Mouse (Mus musculus): ENCODE measurements around the gene Gm20896. TPM values are rescaled to one million over a fixed set of nuclear protein-coding genes. Genes with fewer than 3 reads are reported as not detected.
"Not testable (repeated sequence)": the region's sequence is repeated elsewhere in the genome, so short reads cannot be mapped to it uniquely, and the experiment has no call there.

The Gm20896 gene
- not detected for total RNA-seq (2021)
- long read RNA-seq, experiment 1 = 0 reads
- long read RNA-seq, experiment 2 = 0 reads

DNA sequence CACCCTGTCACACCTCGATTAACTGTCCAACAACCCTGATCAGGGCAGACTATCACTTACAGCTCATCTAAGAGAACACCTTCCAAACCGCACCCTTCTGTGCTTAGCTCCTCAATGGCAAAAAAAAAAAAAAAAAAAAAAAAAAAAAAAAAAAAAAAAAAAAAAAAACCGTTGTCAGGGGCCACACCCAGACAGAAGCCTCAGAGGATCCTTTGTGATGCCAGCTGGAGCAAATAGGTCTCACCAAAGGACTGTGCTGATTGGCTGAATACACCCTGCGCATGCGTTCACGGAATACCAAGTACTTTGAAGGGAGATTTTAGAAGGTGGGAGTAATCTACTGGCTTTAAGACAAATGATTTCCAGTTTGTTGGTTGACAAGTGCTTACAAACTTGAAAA is at the start of gene Gm20896:
Gm20896 (minus strand) TSS at position 101 of the 400 bp plus-strand sequence.
- intact Hi-C loops (cut with DNase I); H3K4me3 ChIP-seq; DNase-seq; H3K27ac ChIP-seq: not testable (repeated sequence)

All from gastrocnemius, adult 2 months (tissue).